Mouse (Mus musculus) CH12.LX (cell line): ENCODE results near the gene Kcnn1. TPM values are rescaled to one million over a fixed set of nuclear protein-coding genes. Genes with fewer than 3 reads are reported as not detected.

Experiments
- DNase-seq: peaks from one replicate; pipeline ENCODE4 v3.0.0-alpha.2; 2013; ENCODE audit errors: extremely low read depth
- H3K27ac ChIP-seq: 2 replicates; pipeline ENCODE4 v1.5.1; 2012; ENCODE audit warnings: low read depth, mild to moderate bottlenecking, control low read depth, moderate library complexity; ENCODE audit not compliant: insufficient read depth
- H3K27me3 ChIP-seq: replicated peaks from 2 replicates; pipeline ENCODE3; 2012; ENCODE audit warnings: inconsistent platforms
- H3K36me3 ChIP-seq, 2 experiments: replicated peaks in 1 of 2; 2 replicates each; pipeline versions ENCODE3 to v1.6.1; 2012; ENCODE audit warnings: inconsistent platforms in 1 of 2, low read length in 1 of 2, mild to moderate bottlenecking in 1 of 2, mixed read lengths in 1 of 2, moderate library complexity in 1 of 2; ENCODE audit not compliant: control insufficient read depth in 1 of 2, insufficient read depth in 1 of 2
- H3K4me1 ChIP-seq, 2 experiments: 2 replicates each; pipeline ENCODE4 v1.6.1; 2012; ENCODE audit warnings: inconsistent platforms in 1 of 2, moderate library complexity in 1 of 2; ENCODE audit not compliant: insufficient read depth in 2 of 2, control insufficient read depth in 1 of 2
- H3K4me2 ChIP-seq: 2 replicates; pipeline ENCODE4 v1.6.1; 2012; ENCODE audit warnings: low read depth, mild to moderate bottlenecking, control low read depth; ENCODE audit not compliant: poor library complexity, insufficient read depth, severe bottlenecking
- H3K4me3 ChIP-seq, 3 experiments: fragments of 150-350 bp in 1 of 3; sonication (generic) in 1 of 3; replicated peaks in 1 of 3; 2 replicates each; pipeline versions ENCODE3 to v1.5.1; 2011 to 2012; ENCODE audit warnings: low read depth in 2 of 3, low read length in 2 of 3, mild to moderate bottlenecking in 2 of 3, moderate library complexity in 2 of 3, control low read depth in 1 of 3, improper control_type of control experiment in 1 of 3, inconsistent platforms in 1 of 3, mixed read lengths in 1 of 3; ENCODE audit not compliant: poor library complexity in 1 of 3
- H3K79me2 ChIP-seq: replicated peaks from 2 replicates; pipeline ENCODE4 v1.6.1; 2012; ENCODE audit warnings: mild to moderate bottlenecking, moderate library complexity; ENCODE audit not compliant: control insufficient read depth, poor library complexity, insufficient read depth, severe bottlenecking; ENCODE audit errors: extremely low read depth
- H3K9ac ChIP-seq: 2 replicates; pipeline ENCODE4 v1.6.1; 2012; ENCODE audit warnings: low read depth, mild to moderate bottlenecking, control low read depth, moderate library complexity; ENCODE audit not compliant: insufficient read depth
- H3K9me3 ChIP-seq: replicated peaks from 2 replicates; pipeline ENCODE3; 2012; ENCODE audit warnings: low read length, inconsistent platforms, mixed read lengths
- BHLHE40 ChIP-seq: IDR thresholded peaks from 2 replicates; pipeline ENCODE4 v1.6.1; 2011; ENCODE audit warnings: mild to moderate bottlenecking, low read depth, low read length, improper control_type of control experiment
- CHD1 ChIP-seq: IDR thresholded peaks from 2 replicates; pipeline ENCODE4 v1.6.1; 2012; ENCODE audit warnings: low read depth, low read length, improper control_type of control experiment, inconsistent platforms
- CHD2 ChIP-seq: IDR thresholded peaks from 2 replicates; pipeline ENCODE4 v1.6.1; 2011; ENCODE audit warnings: low read length, improper control_type of control experiment
- CTCF ChIP-seq, 2 experiments: IDR thresholded peaks in 1 of 2; conservative IDR thresholded peaks in 1 of 2; 2 replicates each; pipeline ENCODE4 v1.5.1; 2011 to 2012; ENCODE audit warnings: low read depth in 2 of 2, low read length in 2 of 2, improper control_type of control experiment in 1 of 2, inconsistent platforms in 1 of 2, mild to moderate bottlenecking in 1 of 2, moderate library complexity in 1 of 2
- E2F4 ChIP-seq: IDR thresholded peaks from 2 replicates; pipeline ENCODE4 v1.6.1; 2011; ENCODE audit warnings: low read depth, low read length, improper control_type of control experiment; ENCODE audit not compliant: insufficient replicate concordance
- ELF1 ChIP-seq: IDR thresholded peaks from 2 replicates; pipeline ENCODE4 v1.6.1; 2014; ENCODE audit warnings: low read depth, mild to moderate bottlenecking, inconsistent platforms, low read length, improper control_type of control experiment
- EP300 ChIP-seq: IDR thresholded peaks from 2 replicates; pipeline ENCODE4 v1.6.1; 2011; ENCODE audit warnings: low read length, improper control_type of control experiment
- ETS1 ChIP-seq: conservative IDR thresholded peaks from 2 replicates; pipeline ENCODE4 v1.6.1; 2012; ENCODE audit warnings: low read depth, mild to moderate bottlenecking, inconsistent platforms, low read length, improper control_type of control experiment, moderate library complexity
- GABPA ChIP-seq: IDR thresholded peaks from 2 replicates; pipeline ENCODE4 v1.6.1; 2012; ENCODE audit warnings: low read depth, low read length, improper control_type of control experiment, inconsistent platforms; ENCODE audit not compliant: insufficient replicate concordance
- HCFC1 ChIP-seq: IDR thresholded peaks from 2 replicates; pipeline ENCODE4 v1.6.1; 2012; ENCODE audit warnings: low read depth, mild to moderate bottlenecking, inconsistent platforms, low read length, improper control_type of control experiment
- IRF4 ChIP-seq: IDR thresholded peaks from 2 replicates; pipeline ENCODE4 v1.6.1; 2014; ENCODE audit warnings: low read depth, mild to moderate bottlenecking, inconsistent platforms, low read length, improper control_type of control experiment
- JUN ChIP-seq: IDR thresholded peaks from 2 replicates; pipeline ENCODE4 v1.6.1; 2011; ENCODE audit warnings: low read depth, mild to moderate bottlenecking, low read length, improper control_type of control experiment, moderate library complexity; ENCODE audit not compliant: insufficient read depth
- JUND ChIP-seq: conservative IDR thresholded peaks from 2 replicates; pipeline ENCODE4 v1.6.1; 2011; ENCODE audit warnings: low read depth, low read length, improper control_type of control experiment
- KAT2A ChIP-seq: IDR thresholded peaks from 2 replicates; pipeline ENCODE4 v1.6.1; 2012; ENCODE audit warnings: low read length, improper control_type of control experiment, inconsistent platforms; ENCODE audit not compliant: insufficient replicate concordance
- MAFK ChIP-seq: IDR thresholded peaks from 2 replicates; pipeline ENCODE4 v1.6.1; 2011; ENCODE audit warnings: low read length, improper control_type of control experiment; ENCODE audit not compliant: insufficient replicate concordance
- MAX ChIP-seq: IDR thresholded peaks from 2 replicates; pipeline ENCODE4 v1.6.1; 2011; ENCODE audit warnings: low read length, improper control_type of control experiment
- MXI1 ChIP-seq: IDR thresholded peaks from 2 replicates; pipeline ENCODE4 v1.6.1; 2011; ENCODE audit warnings: mild to moderate bottlenecking, low read depth, low read length, improper control_type of control experiment
- MYC ChIP-seq: IDR thresholded peaks from 2 replicates; pipeline ENCODE4 v1.6.1; 2011; ENCODE audit warnings: low read depth, mild to moderate bottlenecking, improper control_type of control experiment, low read length
- NELFE ChIP-seq: IDR thresholded peaks from 2 replicates; pipeline ENCODE4 v1.6.1; 2011; ENCODE audit warnings: low read depth, low read length, improper control_type of control experiment
- NRF1 ChIP-seq: IDR thresholded peaks from 2 replicates; pipeline ENCODE4 v1.6.1; 2014; ENCODE audit warnings: low read depth, mild to moderate bottlenecking, inconsistent platforms, low read length, improper control_type of control experiment, moderate library complexity
- POLR2A ChIP-seq: IDR thresholded peaks from 2 replicates; pipeline ENCODE4 v1.6.1; 2011; ENCODE audit warnings: low read depth, mild to moderate bottlenecking, improper control_type of control experiment, low read length
- RAD21 ChIP-seq: IDR thresholded peaks from 2 replicates; pipeline ENCODE4 v1.6.1; 2011; ENCODE audit warnings: low read depth, mild to moderate bottlenecking, low read length, improper control_type of control experiment, moderate library complexity
- RCOR1 ChIP-seq: conservative IDR thresholded peaks from 2 replicates; pipeline ENCODE4 v1.6.1; 2012; ENCODE audit warnings: low read depth, mild to moderate bottlenecking, inconsistent platforms, low read length, improper control_type of control experiment
- SMC3 ChIP-seq: IDR thresholded peaks from 2 replicates; pipeline ENCODE4 v1.6.1; 2011; ENCODE audit warnings: low read depth, low read length, improper control_type of control experiment
- TBP ChIP-seq: conservative IDR thresholded peaks from 2 replicates; pipeline ENCODE4 v1.6.1; 2011; ENCODE audit warnings: low read depth, low read length, improper control_type of control experiment
- UBTF ChIP-seq: IDR thresholded peaks from 2 replicates; pipeline ENCODE4 v1.6.1; 2012; ENCODE audit warnings: low read depth, mild to moderate bottlenecking, inconsistent platforms, low read length, improper control_type of control experiment, moderate library complexity
- USF1 ChIP-seq: IDR thresholded peaks from 2 replicates; pipeline ENCODE4 v1.6.1; 2014; ENCODE audit warnings: low read depth, mild to moderate bottlenecking, inconsistent platforms, low read length, improper control_type of control experiment
- ZC3H11A ChIP-seq: IDR thresholded peaks from 2 replicates; pipeline ENCODE4 v1.6.1; 2012; ENCODE audit warnings: low read depth, mild to moderate bottlenecking, inconsistent platforms, low read length, improper control_type of control experiment
- ZKSCAN1 ChIP-seq: IDR thresholded peaks from 2 replicates; pipeline ENCODE4 v1.6.1; 2012; ENCODE audit warnings: low read depth, inconsistent platforms, low read length, improper control_type of control experiment, borderline replicate concordance
- ZMIZ1 ChIP-seq: IDR thresholded peaks from 2 replicates; pipeline ENCODE4 v1.6.1; 2012; ENCODE audit warnings: low read depth, mild to moderate bottlenecking, inconsistent platforms, low read length, improper control_type of control experiment
- ZNF384 ChIP-seq: IDR thresholded peaks from 2 replicates; pipeline ENCODE4 v1.6.1; 2012; ENCODE audit warnings: low read depth, low read length, improper control_type of control experiment, inconsistent platforms
- dilution Hi-C: fragments of 300-500 bp; cut with MboI; formaldehyde crosslinking; loops from 2 replicates; pipeline ENCODE4 v1.14.3; 2020; ENCODE audit warnings: low sequenced_read_pairs; ENCODE audit not compliant: extremely low pct_unique_long_range_greater_than_20kb, extremely low pct_ligation_motif_present
- in situ Hi-C: fragments of 300-500 bp; cut with MboI; formaldehyde crosslinking; loops from 3 replicates; pipeline ENCODE4 v1.14.3; 2019; ENCODE audit warnings: low sequenced_read_pairs, low pct_ligation_motif_present, low pct_unique_long_range_greater_than_20kb, mixed read lengths
- polyA plus RNA-seq: library from polyadenylated mRNA; unstranded; fragments of >175 nt; gene quantifications from 2 replicates; pipeline ENCODE4 v1.2.1, GENCODE M21; 2012; ENCODE audit warnings: low read depth; ENCODE audit not compliant: insufficient read length
- total RNA-seq, 2 experiments: library from RNA; depleted of rRNA; stranded (reverse); fragments of 300-350 nt in 1 of 2; fragments of >200 nt in 1 of 2; gene quantifications; 2 replicates each; pipeline ENCODE4 v1.2.3; 2012 to 2014

Kcnn1 gene
- total and polyA plus RNA-seq, 3 experiments = 0.21 TPM; not detected in 2

- peaks cover 14 to 44% of the 10 kb centered on the region in 2 experiments for H3K36me3 ChIP-seq
- H3K9ac ChIP-seq = no peak overlapping the region
- peaks cover 5% of the 10 kb centered on the region for H3K27me3 ChIP-seq
- H3K4me2 ChIP-seq = no peak overlapping the region
- no peak overlapping the region for H3K4me3 ChIP-seq
- H3K27ac ChIP-seq = no peak overlapping the region
- no peaks in the 10 kb centered on the region for H3K9me3 ChIP-seq
- peaks cover 16 to 53% of the 10 kb centered on the region in 2 experiments for H3K4me1 ChIP-seq
- no peaks in the 10 kb centered on the region for H3K79me2 ChIP-seq
- dilution Hi-C loops (no loop called here), in situ Hi-C loops (no loop called here)
- peak; percentile 68 for DNase-seq
- TF ChIP-seq RCOR1 (no peak), ZKSCAN1 (no peak), USF1 (no peak), JUND (no peak), CHD1 (no peak), NELFE (no peak), MAX (no peak), KAT2A (no peak), E2F4 (no peak), CTCF (conservative IDR thresholded peaks at IDR 0.05 in 1 of 2, IDR thresholded peaks at IDR 0.05 in 1 of 2; ENCODE audit: low read depth in 2 of 2, low read length in 2 of 2) (peak; percentile 73 to 96), IRF4 (no peak), SMC3 (peak; percentile 90), NRF1 (no peak), GABPA (no peak), MXI1 (no peak), CHD2 (no peak), MAFK (no peak), ZNF384 (no peak), ZMIZ1 (no peak), RAD21 (peak; percentile 89), UBTF (no peak), BHLHE40 (no peak), ELF1 (peak; percentile 9; the same call in 1 of the 2 replicates), JUN (no peak), EP300 (no peak), ZC3H11A (peak; percentile 48; the same call in 1 of the 2 replicates), HCFC1 (no peak), MYC (no peak), TBP (no peak), ETS1 (no peak), POLR2A (no peak)
- TF ChIP-seq, all 38 proteins: peak for 5
Observed at GRCm38 (mm10) chr8:70869601-70870041, 6.6 kb upstream of the Kcnn1 start.
